Mouse (Mus musculus) thymus, adult 2 months (tissue): ENCODE measurements at regions not wholly inside any gene's neighbourhood (a gene's known extent, or its start where the extent isn't known, plus 50 kb on each side); places are given as distances from the start of the nearest gene placed in this dataset.

ENCODE experiments used
- CTCF ChIP-seq: fragments of 200-500 bp; IDR thresholded peaks from 2 replicates; pipeline ENCODE4 v1.5.1; 2012; ENCODE audit warnings: mild to moderate bottlenecking, control low read depth, low read length, moderate library complexity, borderline replicate concordance; ENCODE audit not compliant: control insufficient read depth, poor library complexity, insufficient read depth; ENCODE audit errors: extremely low read depth
- POLR2A ChIP-seq: fragments of 200-500 bp; IDR thresholded peaks from 2 replicates; pipeline ENCODE4 v1.6.1; 2012; ENCODE audit warnings: mild to moderate bottlenecking, low read length, control low read depth, moderate library complexity; ENCODE audit not compliant: control insufficient read depth, poor library complexity, insufficient read depth; ENCODE audit errors: extremely low read depth

GRCm38 (mm10) chr6:143487003-143487402 lies 320.0 kb downstream of the Etnk1 start:
- no peak for TF ChIP-seq CTCF
- no peak for TF ChIP-seq POLR2A
